Comparison of ENCODE assay signal across 27 mouse cellular contexts in genomic region chr19:27392431-27392830, GRCm38 (mm10). TPM values are rescaled to one million over a fixed set of nuclear protein-coding genes. Genes with fewer than 3 reads are reported as not detected.
DNase-seq lines count a peak whose midpoint lies in the region; ATAC-seq and TF ChIP-seq lines count a peak whose summit lies in the region.
"Had no signal": no experiment of that assay in that cellular context is flagged by ENCODE, and none has a peak within 500 bp of the region (broad histone marks: within the 10 kb centered on the region; RNA-seq: fewer than 3 reads in every experiment).

No protein-coding gene starts in this region.

- no peak overlapping the region for H3K4me2 ChIP-seq in midbrain, embryonic 11.5 days
- H3K4me2 ChIP-seq in midbrain, postnatal 0 days (ENCODE audit: low read depth, low read length, poor library complexity, severe bottlenecking), result no peak overlapping the region
- no peak overlapping the region for H3K4me2 ChIP-seq in liver, embryonic 12.5 days
- H3K4me2 ChIP-seq: embryonic facial prominence, embryonic 13.5 days; embryonic facial prominence, embryonic 15.5 days; forebrain, embryonic 12.5 days had no signal

- H3K4me1 ChIP-seq in kidney, adult 2 months (ENCODE audit: control insufficient read depth, insufficient read depth, low read length), result peaks cover 34% of the 10 kb centered on the region
- no peaks in the 10 kb centered on the region for H3K4me1 ChIP-seq in midbrain, embryonic 11.5 days (ENCODE audit: control insufficient read depth, insufficient read depth, low read length)
- no peaks in the 10 kb centered on the region for H3K4me1 ChIP-seq in midbrain, postnatal 0 days (ENCODE audit: insufficient read depth, low read length)
- no peaks in the 10 kb centered on the region for H3K4me1 ChIP-seq in liver, embryonic 12.5 days
- H3K4me1 ChIP-seq: embryonic facial prominence, embryonic 13.5 days; embryonic facial prominence, embryonic 15.5 days; forebrain, embryonic 10.5 days; forebrain, embryonic 12.5 days had no signal

- TF ChIP-seq CTCF in kidney, adult 2 months (conservative IDR thresholded peaks at IDR 0.05; ENCODE audit: insufficient read depth, insufficient read length, low read depth, low read length), result no peak
- no peak for TF ChIP-seq CTCF in midbrain, postnatal 0 days (IDR thresholded peaks at IDR 0.05)

- TF ChIP-seq POLR2A in kidney, adult 2 months (IDR thresholded peaks at IDR 0.05; ENCODE audit: low read depth, low read length), result no peak

- H3K27ac ChIP-seq in kidney, adult 2 months (ENCODE audit: insufficient read depth, low read depth, low read length), result no peak overlapping the region
- H3K27ac ChIP-seq in midbrain, embryonic 11.5 days (ENCODE audit: low read depth, low read length), result no peak overlapping the region
- H3K27ac ChIP-seq in midbrain, postnatal 0 days (ENCODE audit: low read depth, low read length), result no peak overlapping the region
- H3K27ac ChIP-seq in liver, embryonic 12.5 days, result no peak overlapping the region
- H3K27ac ChIP-seq: embryonic facial prominence, embryonic 13.5 days; embryonic facial prominence, embryonic 15.5 days; forebrain, embryonic 10.5 days; forebrain, embryonic 12.5 days had no signal

- no peaks in the 10 kb centered on the region for H3K27me3 ChIP-seq in kidney, adult 2 months (replicated peaks; ENCODE audit: control insufficient read depth, insufficient read depth, low read length)
- no peaks in the 10 kb centered on the region for H3K27me3 ChIP-seq in midbrain, embryonic 11.5 days (ENCODE audit: control insufficient read depth, insufficient read depth, low read length)
- no peaks in the 10 kb centered on the region for H3K27me3 ChIP-seq in midbrain, postnatal 0 days (ENCODE audit: insufficient read depth, low read length)
- no peaks in the 10 kb centered on the region for H3K27me3 ChIP-seq in liver, embryonic 12.5 days (replicated peaks)
- H3K27me3 ChIP-seq: CH12.LX; embryonic facial prominence, embryonic 13.5 days; embryonic facial prominence, embryonic 15.5 days; forebrain, embryonic 12.5 days had no signal

- ATAC-seq in midbrain, embryonic 11.5 days (ENCODE audit: low FRiP score), result no peak
- ATAC-seq in midbrain, postnatal 0 days (ENCODE audit: low FRiP score), result no peak
- no peak for ATAC-seq in liver, embryonic 12.5 days
- ATAC-seq: CD4-positive, CD25-positive, alpha-beta regulatory T cell, adult 4 months; forebrain, embryonic 14.5 days; forebrain, embryonic 16.5 days had no signal

- peak; percentile 67 for DNase-seq in kidney, adult 2 months
- no peak for DNase-seq in kidney, postnatal 10 days
- peak; percentile 4 for DNase-seq in midbrain, embryonic 11.5 days (ENCODE audit: low spot score, missing footprints)
- DNase-seq in midbrain, postnatal 0 days (ENCODE audit: low spot score), result no peak
- peak; percentile 90 for DNase-seq in retina, postnatal 1 day
- DNase-seq: adrenal gland, adult 2 months; adrenal gland, postnatal 10 days; adrenal gland, postnatal 25 days; B cell, adult 2 months; cerebellum, adult 11 months; cerebellum, adult 18-20 months; cerebellum, adult 8-10 months; cerebellum, adult 9-11 months; cerebellum, postnatal 14 days; cerebellum, postnatal 36 days; embryo, embryonic 11 days had no signal

- no peaks in the 10 kb centered on the region for H3K9me3 ChIP-seq in midbrain, embryonic 11.5 days (ENCODE audit: control insufficient read depth, low read length)
- no peaks in the 10 kb centered on the region for H3K9me3 ChIP-seq in midbrain, postnatal 0 days (ENCODE audit: low read length)
- no peaks in the 10 kb centered on the region for H3K9me3 ChIP-seq in liver, embryonic 12.5 days (replicated peaks)
- H3K9me3 ChIP-seq: embryonic facial prominence, embryonic 13.5 days; embryonic facial prominence, embryonic 15.5 days; forebrain, embryonic 10.5 days; forebrain, embryonic 12.5 days; G1E had no signal

- H3K36me3 ChIP-seq in kidney, adult 2 months (ENCODE audit: control insufficient read depth, insufficient read depth, low read length), result peaks cover 4% of the 10 kb centered on the region; the same call in 1 of the 2 replicates
- peaks cover 9% of the 10 kb centered on the region; the same call in 1 of the 2 replicates for H3K36me3 ChIP-seq in midbrain, embryonic 11.5 days (ENCODE audit: control insufficient read depth, insufficient read depth, low read length)
- H3K36me3 ChIP-seq in midbrain, postnatal 0 days (ENCODE audit: insufficient read depth, low read length), result peaks cover 31% of the 10 kb centered on the region
- peaks cover 95% of the 10 kb centered on the region for H3K36me3 ChIP-seq in liver, embryonic 12.5 days

- no peak overlapping the region for H3K9ac ChIP-seq in midbrain, embryonic 11.5 days (ENCODE audit: low read length)
- H3K9ac ChIP-seq in midbrain, postnatal 0 days (replicated peaks; ENCODE audit: low read length, poor library complexity, severe bottlenecking), result no peak overlapping the region
- H3K9ac ChIP-seq in liver, embryonic 12.5 days, result no peak overlapping the region
- H3K9ac ChIP-seq: embryonic facial prominence, embryonic 13.5 days; embryonic facial prominence, embryonic 15.5 days; forebrain, embryonic 12.5 days had no signal

- 39% methylated on average over 2 of the region's 2 CpGs for WGBS in kidney, adult 2 months
- 91% methylated on average over 2 of the region's 2 CpGs for WGBS in midbrain, embryonic 11.5 days
- 88% methylated on average over 2 of the region's 2 CpGs for WGBS in midbrain, postnatal 0 days
- 80% methylated on average over 2 of the region's 2 CpGs for WGBS in liver, embryonic 12.5 days (ENCODE audit: insufficient replicate concordance)

- H3K4me3 ChIP-seq in kidney, adult 2 months (ENCODE audit: insufficient read depth, low read depth, low read length), result no peak overlapping the region
- no peak overlapping the region for H3K4me3 ChIP-seq in midbrain, embryonic 11.5 days (ENCODE audit: low read depth, low read length)
- no peak overlapping the region for H3K4me3 ChIP-seq in midbrain, postnatal 0 days (ENCODE audit: low read depth, low read length)
- no peak overlapping the region for H3K4me3 ChIP-seq in liver, embryonic 12.5 days
- H3K4me3 ChIP-seq: embryonic facial prominence, embryonic 13.5 days; embryonic facial prominence, embryonic 15.5 days; erythroblast, embryonic 14.5 days; forebrain, embryonic 10.5 days; forebrain, embryonic 12.5 days had no signal

RNA-seq across cellular contexts. Expression of gene Pum3, which starts 37.2 kb away (rescaled TPM):
- polyA plus RNA-seq in kidney, adult 2 months (2012; rRNA removed), result 13.1 and 15.2 TPM in 2 replicates
- 80.7 and 100 TPM in 2 replicates for polyA plus RNA-seq in midbrain, embryonic 11.5 days (2014; fragmentation: Nextera tagmentation; extraction: Ambion mirVana)
- 19.8 and 24.8 TPM in 2 replicates for total RNA-seq in midbrain, postnatal 0 days (2014; rRNA removed)
- polyA plus RNA-seq in midbrain, postnatal 0 days (2015; fragmentation: Nextera tagmentation; extraction: Ambion mirVana), result 44.1 and 56.9 TPM in 2 replicates
- 74.3 and 83.1 TPM in 2 replicates for polyA plus RNA-seq in liver, embryonic 12.5 days (2016; fragmentation: Nextera tagmentation; extraction: Ambion mirVana)

Comparison
In these comparisons a context has a peak if more than half of its experiments do, and no peak if none do; other contexts are left out.
1. DNase-seq: peak in kidney, adult 2 months (single experiment), midbrain, embryonic 11.5 days (single experiment) and retina, postnatal 1 day (single experiment); none in kidney, postnatal 10 days (single experiment) and midbrain, postnatal 0 days (single experiment).